Mouse (Mus musculus): ENCODE measurements around the gene Plin4. TPM values are rescaled to one million over a fixed set of nuclear protein-coding genes. Genes with fewer than 3 reads are reported as not detected.

Gene Plin4
- total and polyA plus RNA-seq, 3 experiments = 0.04 TPM; not detected in 1

DNA sequence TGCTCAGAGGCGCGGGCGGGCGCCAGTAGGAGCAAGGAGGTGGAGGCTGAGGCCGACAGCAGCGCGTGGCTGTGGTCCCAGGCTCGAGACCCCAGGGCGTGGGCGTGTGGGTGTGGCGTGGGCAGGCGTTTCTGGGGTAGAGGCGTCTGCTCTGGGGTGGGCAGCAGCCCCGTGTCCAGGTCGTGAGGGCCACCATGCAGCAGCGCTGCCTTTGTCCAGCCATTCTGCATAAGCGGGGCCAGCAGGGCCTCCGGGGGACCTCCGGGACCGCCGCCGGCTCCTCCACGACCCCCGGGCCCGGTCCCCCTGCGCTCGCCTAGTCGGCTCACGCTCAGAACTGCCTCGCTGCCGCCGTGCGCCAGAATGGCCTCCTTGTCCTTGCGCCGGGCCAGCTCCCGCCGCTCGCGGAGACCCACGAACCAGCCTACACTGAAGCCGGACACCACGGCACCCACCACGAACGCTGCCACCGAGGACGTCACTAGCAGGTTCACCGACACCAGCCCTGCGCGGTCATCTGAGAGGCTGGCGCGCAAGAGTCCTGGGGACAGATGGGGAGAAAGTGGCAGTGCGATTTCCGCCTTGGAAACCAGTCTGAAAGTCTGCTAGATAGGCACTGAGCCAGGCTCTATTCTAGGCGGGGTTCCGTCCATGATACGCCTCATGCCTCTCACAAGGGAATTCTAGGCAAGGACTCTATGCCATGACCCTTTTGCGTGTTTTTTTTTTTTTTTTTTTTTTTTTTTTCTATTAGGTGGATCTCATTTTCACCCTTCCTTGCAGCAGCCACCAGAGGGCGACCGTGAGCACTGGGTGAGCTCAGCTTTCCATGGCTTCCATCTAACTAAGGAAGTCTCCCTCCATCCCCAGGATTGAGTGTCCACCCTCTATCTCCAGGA lies 15.0 kb upstream of the Plin4 start:
- H3K4me1 ChIP-seq (ENCODE audit: control insufficient read depth in 1 of 2, insufficient read depth in 2 of 2) = no peaks in the 10 kb centered on the region
- H3K9ac ChIP-seq (ENCODE audit: insufficient read depth, low read depth) = no peak overlapping the region
- no peaks in the 10 kb centered on the region for H3K79me2 ChIP-seq (replicated peaks; ENCODE audit: control insufficient read depth, extremely low read depth, insufficient read depth, poor library complexity, severe bottlenecking)
- in situ Hi-C loops (cut with MboI; ENCODE audit: low pct_ligation_motif_present, low pct_unique_long_range_greater_than_20kb, low sequenced_read_pairs) = loop anchor here (5.0 kb wide), 1 partner anchor 38 kb away; the partner anchor contains the start of gene Tnfaip8l1
- H3K27me3 ChIP-seq (replicated peaks) = peaks cover 19% of the 10 kb centered on the region
- peaks cover 0 to 29% of the 10 kb centered on the region in 2 experiments for H3K36me3 ChIP-seq (replicated peaks in 1 of 2; ENCODE audit: control insufficient read depth in 1 of 2, insufficient read depth in 1 of 2, low read length in 1 of 2)
- no peak overlapping the region for H3K4me2 ChIP-seq (ENCODE audit: insufficient read depth, low read depth, poor library complexity, severe bottlenecking)
- peak; percentile 51 for DNase-seq (ENCODE audit: extremely low read depth)
- TF ChIP-seq POLR2A (IDR thresholded peaks at IDR 0.05; ENCODE audit: low read depth, low read length) = no peak
- TF ChIP-seq CTCF (conservative IDR thresholded peaks at IDR 0.05 in 1 of 2, IDR thresholded peaks at IDR 0.05 in 1 of 2; ENCODE audit: low read depth in 2 of 2, low read length in 2 of 2) = peak; percentile 72 to 93
- peak; percentile 48 for TF ChIP-seq SMC3 (IDR thresholded peaks at IDR 0.05; ENCODE audit: low read depth, low read length)
- TF ChIP-seq JUND (conservative IDR thresholded peaks at IDR 0.05; ENCODE audit: low read depth, low read length) = no peak
- no peak for TF ChIP-seq NRF1 (IDR thresholded peaks at IDR 0.05; ENCODE audit: low read depth, low read length)
- TF ChIP-seq RAD21 (IDR thresholded peaks at IDR 0.05; ENCODE audit: low read depth, low read length) = peak; percentile 25
- TF ChIP-seq ZNF384 (IDR thresholded peaks at IDR 0.05; ENCODE audit: low read depth, low read length) = peak; percentile 97
- H3K4me3 ChIP-seq (replicated peaks in 1 of 3; ENCODE audit: low read depth in 2 of 3, low read length in 2 of 3, poor library complexity in 1 of 3) = no peak overlapping the region
- H3K27ac ChIP-seq (ENCODE audit: insufficient read depth, low read depth) = no peak overlapping the region
- dilution Hi-C loops (cut with MboI; ENCODE audit: extremely low pct_ligation_motif_present, extremely low pct_unique_long_range_greater_than_20kb, low sequenced_read_pairs) = no loop called here
- peaks cover 20% of the 10 kb centered on the region for H3K9me3 ChIP-seq (replicated peaks; ENCODE audit: low read length)

DNA sequence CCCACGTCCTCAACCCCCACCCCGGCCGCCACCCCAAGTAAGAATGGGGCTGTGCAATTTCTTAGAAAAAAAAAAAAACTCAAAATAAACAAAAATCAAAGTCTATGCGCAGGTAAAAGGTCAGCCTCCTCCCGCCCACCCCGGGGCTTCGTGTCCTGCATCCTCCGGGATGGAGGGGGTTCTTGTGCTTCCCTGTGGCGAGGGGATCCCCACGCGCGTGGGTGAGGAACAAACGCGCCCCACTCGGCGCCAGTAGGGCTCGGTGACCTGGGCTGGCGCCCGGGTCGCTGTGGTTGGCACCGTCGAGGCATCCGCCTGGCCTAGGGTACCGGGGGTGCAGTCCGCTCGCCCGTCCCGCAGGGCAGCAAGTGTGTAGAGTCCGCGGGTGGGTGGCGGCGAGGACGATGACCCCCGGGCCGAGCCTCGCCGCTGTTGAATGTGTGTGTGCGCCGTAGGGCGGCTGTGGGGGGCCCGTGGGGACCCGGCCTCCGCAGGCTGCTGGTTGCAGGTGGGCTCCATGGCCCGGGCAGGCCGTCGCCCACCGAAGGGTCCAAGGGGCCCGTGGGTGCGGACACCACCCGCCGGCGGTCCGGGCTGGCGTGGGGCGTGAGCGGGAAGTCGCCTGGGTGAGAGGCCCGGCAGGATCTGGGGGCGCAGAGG lies 14.2 kb upstream of the Plin4 start:
- Histone ChIP-seq H3K27ac (ENCODE audit: insufficient read depth, low read depth) (no peak overlapping the region), H3K79me2 (replicated peaks; ENCODE audit: control insufficient read depth, extremely low read depth, insufficient read depth, poor library complexity, severe bottlenecking) (no peaks in the 10 kb centered on the region), H3K4me3 (replicated peaks in 1 of 3; ENCODE audit: low read depth in 2 of 3, low read length in 2 of 3, poor library complexity in 1 of 3) (no peak overlapping the region), H3K9ac (ENCODE audit: insufficient read depth, low read depth) (no peak overlapping the region), H3K4me2 (ENCODE audit: insufficient read depth, low read depth, poor library complexity, severe bottlenecking) (no peak overlapping the region), H3K27me3 (replicated peaks) (peaks cover 19% of the 10 kb centered on the region), H3K4me1 (ENCODE audit: control insufficient read depth in 1 of 2, insufficient read depth in 2 of 2) (no peaks in the 10 kb centered on the region), H3K36me3 (replicated peaks in 1 of 2; ENCODE audit: control insufficient read depth in 1 of 2, insufficient read depth in 1 of 2, low read length in 1 of 2) (peaks cover 0 to 25% of the 10 kb centered on the region in 2 experiments), H3K9me3 (replicated peaks; ENCODE audit: low read length) (peaks cover 20% of the 10 kb centered on the region)
- TF ChIP-seq UBTF (IDR thresholded peaks at IDR 0.05; ENCODE audit: low read depth, low read length) = no peak
- TF ChIP-seq SMC3 (IDR thresholded peaks at IDR 0.05; ENCODE audit: low read depth, low read length) = no peak
- no peak for TF ChIP-seq MEF2A (IDR thresholded peaks at IDR 0.05; ENCODE audit: borderline replicate concordance, low read depth, low read length)
- TF ChIP-seq MAX (IDR thresholded peaks at IDR 0.05; ENCODE audit: low read length) = no peak
- in situ Hi-C loops (cut with MboI; ENCODE audit: low pct_ligation_motif_present, low pct_unique_long_range_greater_than_20kb, low sequenced_read_pairs) = no loop called here
- DNase-seq (ENCODE audit: extremely low read depth) = no peak
- dilution Hi-C loops (cut with MboI; ENCODE audit: extremely low pct_ligation_motif_present, extremely low pct_unique_long_range_greater_than_20kb, low sequenced_read_pairs) = no loop called here

DNA sequence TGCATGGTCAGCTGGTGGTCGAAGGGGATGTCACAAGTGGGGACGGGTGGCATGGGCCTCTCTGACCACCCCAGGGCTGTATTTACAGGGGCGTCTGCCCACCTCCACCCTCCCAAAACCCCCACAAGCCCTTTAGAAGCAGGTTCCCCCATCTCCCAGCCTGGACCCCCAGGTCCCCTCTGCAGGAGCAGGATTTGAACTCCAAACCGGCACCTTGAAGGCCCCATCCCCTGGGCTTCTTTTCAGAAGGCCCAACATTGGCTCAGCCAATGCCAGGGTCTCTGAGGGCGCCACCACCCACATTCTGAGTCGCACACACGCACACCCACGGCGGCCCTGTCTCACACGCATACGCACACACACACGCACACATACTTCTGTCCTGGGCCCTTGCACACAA lies 13.6 kb upstream of the Plin4 start:
- no peak overlapping the region for H3K27ac ChIP-seq (ENCODE audit: insufficient read depth, low read depth)
- H3K4me3 ChIP-seq (replicated peaks in 1 of 3; ENCODE audit: low read depth in 2 of 3, low read length in 2 of 3, poor library complexity in 1 of 3) = no peak overlapping the region
- dilution Hi-C loops (cut with MboI; ENCODE audit: extremely low pct_ligation_motif_present, extremely low pct_unique_long_range_greater_than_20kb, low sequenced_read_pairs) (no loop called here), in situ Hi-C loops (cut with MboI; ENCODE audit: low pct_ligation_motif_present, low pct_unique_long_range_greater_than_20kb, low sequenced_read_pairs) (no loop called here)
- no peaks in the 10 kb centered on the region for H3K79me2 ChIP-seq (replicated peaks; ENCODE audit: control insufficient read depth, extremely low read depth, insufficient read depth, poor library complexity, severe bottlenecking)
- no peak overlapping the region for H3K4me2 ChIP-seq (ENCODE audit: insufficient read depth, low read depth, poor library complexity, severe bottlenecking)
- no peak overlapping the region for H3K9ac ChIP-seq (ENCODE audit: insufficient read depth, low read depth)
- DNase-seq (ENCODE audit: extremely low read depth) = no peak
- H3K9me3 ChIP-seq (replicated peaks; ENCODE audit: low read length) = peaks cover 20% of the 10 kb centered on the region
- TF ChIP-seq PAX5 (IDR thresholded peaks at IDR 0.05; ENCODE audit: low read length) = no peak
- TF ChIP-seq NELFE (IDR thresholded peaks at IDR 0.05; ENCODE audit: low read depth, low read length) = no peak
- TF ChIP-seq MXI1 (IDR thresholded peaks at IDR 0.05; ENCODE audit: low read depth, low read length) = no peak
- TF ChIP-seq ELF1 (IDR thresholded peaks at IDR 0.05; ENCODE audit: low read depth, low read length) = no peak
- TF ChIP-seq TBP (conservative IDR thresholded peaks at IDR 0.05; ENCODE audit: low read depth, low read length) = no peak
- no peak for TF ChIP-seq CHD2 (IDR thresholded peaks at IDR 0.05; ENCODE audit: low read length)
- no peak for TF ChIP-seq EP300 (IDR thresholded peaks at IDR 0.05; ENCODE audit: low read length)
- H3K27me3 ChIP-seq (replicated peaks) = peaks cover 24% of the 10 kb centered on the region
- peaks cover 0 to 21% of the 10 kb centered on the region in 2 experiments for H3K36me3 ChIP-seq (replicated peaks in 1 of 2; ENCODE audit: control insufficient read depth in 1 of 2, insufficient read depth in 1 of 2, low read length in 1 of 2)
- no peaks in the 10 kb centered on the region for H3K4me1 ChIP-seq (ENCODE audit: control insufficient read depth in 1 of 2, insufficient read depth in 2 of 2)
